ENCODE assay signal across 9 mouse cellular contexts in the genomic region with DNA sequence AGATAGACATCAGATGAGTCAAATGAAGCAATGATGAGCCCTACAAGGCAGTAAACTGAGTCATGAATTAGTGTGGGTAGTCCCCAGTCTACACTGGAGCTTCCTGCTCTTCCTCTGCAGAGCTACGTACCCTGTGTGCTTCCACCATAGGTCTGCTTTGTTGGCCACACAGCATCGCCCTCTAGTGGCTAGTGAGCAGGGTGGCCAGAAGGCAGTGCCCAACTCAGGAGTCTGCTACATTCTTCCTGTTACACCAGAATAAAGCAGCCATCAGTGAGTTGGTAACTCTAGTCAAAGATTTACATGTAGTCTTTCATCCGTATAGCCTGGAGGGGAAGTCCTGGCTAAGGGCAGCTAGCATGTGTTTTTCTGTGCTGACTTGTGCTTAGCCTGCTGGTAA. TPM values are rescaled to one million over a fixed set of nuclear protein-coding genes. Genes with fewer than 3 reads are reported as not detected.
A peak's percentile ranks its signal among the peaks of the same experiment; 100 is the strongest.
DNase-seq lines count a peak whose midpoint lies in the region; ATAC-seq lines count a peak whose summit lies in the region.
"Had no signal": no experiment of that assay in that cellular context is flagged by ENCODE, and none has a peak within 500 bp of the region (broad histone marks: within the 10 kb centered on the region; RNA-seq: fewer than 3 reads in every experiment).

No protein-coding gene starts in this region.

- H3K9ac ChIP-seq in kidney, embryonic 14.5 days (ENCODE audit: low read depth, low read length), result no peak overlapping the region
- H3K9ac ChIP-seq in liver, embryonic 15.5 days, result no peak overlapping the region
- H3K9ac ChIP-seq in neural tube, embryonic 11.5 days (ENCODE audit: low read length), result no peak overlapping the region
- H3K9ac ChIP-seq: neural tube, embryonic 12.5 days had no signal

- no peaks in the 10 kb centered on the region for H3K27me3 ChIP-seq in kidney, embryonic 14.5 days (ENCODE audit: control insufficient read depth, insufficient read depth, low read length)
- H3K27me3 ChIP-seq in liver, embryonic 15.5 days, result no peaks in the 10 kb centered on the region
- no peaks in the 10 kb centered on the region for H3K27me3 ChIP-seq in neural tube, embryonic 11.5 days (ENCODE audit: control insufficient read depth, insufficient read depth, low read length)
- H3K27me3 ChIP-seq: neural tube, embryonic 12.5 days had no signal

- peak overlapping the region; percentile 55; the same call in 1 of the 2 replicates for H3K27ac ChIP-seq in kidney, embryonic 14.5 days (ENCODE audit: low read depth, low read length)
- H3K27ac ChIP-seq in liver, embryonic 15.5 days (replicated peaks), result no peak overlapping the region
- no peak overlapping the region for H3K27ac ChIP-seq in neural tube, embryonic 11.5 days (ENCODE audit: low read depth, low read length)
- H3K27ac ChIP-seq: neural tube, embryonic 12.5 days had no signal

- peaks cover 16% of the 10 kb centered on the region for H3K4me1 ChIP-seq in kidney, embryonic 14.5 days (ENCODE audit: control insufficient read depth, insufficient read depth, low read length)
- peaks cover 34% of the 10 kb centered on the region for H3K4me1 ChIP-seq in liver, embryonic 15.5 days (replicated peaks)
- no peaks in the 10 kb centered on the region for H3K4me1 ChIP-seq in neural tube, embryonic 11.5 days (ENCODE audit: control insufficient read depth, insufficient read depth, low read length)

- no peak overlapping the region for H3K4me3 ChIP-seq in kidney, embryonic 14.5 days (ENCODE audit: low read length)
- H3K4me3 ChIP-seq in liver, embryonic 15.5 days (replicated peaks), result no peak overlapping the region
- H3K4me3 ChIP-seq in neural tube, embryonic 11.5 days (ENCODE audit: low read depth, low read length), result no peak overlapping the region
- H3K4me3 ChIP-seq: neural tube, embryonic 12.5 days had no signal

- WGBS in kidney, embryonic 14.5 days, result 22% methylated on average over 3 of the region's 3 CpGs
- WGBS in liver, embryonic 15.5 days (ENCODE audit: insufficient replicate concordance), result 27% methylated on average over 3 of the region's 3 CpGs
- WGBS in neural tube, embryonic 11.5 days, result 27% methylated on average over 3 of the region's 3 CpGs

- peaks cover 63% of the 10 kb centered on the region for H3K36me3 ChIP-seq in kidney, embryonic 14.5 days (ENCODE audit: control insufficient read depth, insufficient read depth, low read length)
- H3K36me3 ChIP-seq in liver, embryonic 15.5 days (replicated peaks), result peaks cover 42% of the 10 kb centered on the region
- peaks cover 36% of the 10 kb centered on the region for H3K36me3 ChIP-seq in neural tube, embryonic 11.5 days (ENCODE audit: control insufficient read depth, insufficient read depth, low read length)

- no peak overlapping the region for H3K4me2 ChIP-seq in kidney, embryonic 14.5 days (replicated peaks; ENCODE audit: low read depth, low read length)
- H3K4me2 ChIP-seq in liver, embryonic 15.5 days, result no peak overlapping the region
- H3K4me2 ChIP-seq in neural tube, embryonic 11.5 days (ENCODE audit: low read depth), result no peak overlapping the region
- H3K4me2 ChIP-seq: neural tube, embryonic 12.5 days had no signal

- ATAC-seq in kidney, embryonic 14.5 days (ENCODE audit: low FRiP score, low TSS enrichment), result peak; percentile 88
- peak; percentile 41; the same call in 1 of the 2 replicates for ATAC-seq in liver, embryonic 15.5 days (ENCODE audit: insufficient read depth)
- ATAC-seq in neural tube, embryonic 11.5 days (ENCODE audit: insufficient read depth, low FRiP score, low TSS enrichment), result no peak

- H3K9me3 ChIP-seq in kidney, embryonic 14.5 days (ENCODE audit: control insufficient read depth, low read length), result no peaks in the 10 kb centered on the region
- no peaks in the 10 kb centered on the region for H3K9me3 ChIP-seq in liver, embryonic 15.5 days (replicated peaks)
- H3K9me3 ChIP-seq in neural tube, embryonic 11.5 days (ENCODE audit: control insufficient read depth, low read length), result no peaks in the 10 kb centered on the region
- H3K9me3 ChIP-seq: neural tube, embryonic 12.5 days had no signal

- DNase-seq in B cell, adult 2 months, result peak; percentile 81 to 83
- peak; percentile 86 for DNase-seq in adipocyte (ENCODE audit: low spot score)
- DNase-seq in embryo, embryonic 11.5 days (ENCODE audit: low read depth, low spot score), result peak; percentile 51
- DNase-seq in heart, adult 9 months (ENCODE audit: low spot score in 2 of 2), result peak; percentile 58 to 70
- peak; percentile 68 for DNase-seq in neural tube, embryonic 11.5 days (ENCODE audit: low spot score)
- peak; percentile 76 for DNase-seq in testis, postnatal 10 days (ENCODE audit: low spot score)

RNA-seq across cellular contexts. Expression of a gene that starts 24.4 kb away (rescaled TPM):
- 6.0 and 7.2 TPM in 2 replicates for polyA plus RNA-seq in kidney, embryonic 14.5 days (2014; fragmentation: Nextera tagmentation; extraction: Ambion mirVana)
- 1.6 and 2.0 TPM in 2 replicates for polyA plus RNA-seq in liver, embryonic 15.5 days (2015; fragmentation: Nextera tagmentation; extraction: Ambion mirVana)
- polyA plus RNA-seq in neural tube, embryonic 11.5 days (2014; fragmentation: Nextera tagmentation; extraction: Ambion mirVana), result 16.6 and 17.4 TPM in 2 replicates

RNA-seq across cellular contexts. Expression of a gene that starts 25.8 kb away (rescaled TPM):
- 5.0 and 5.7 TPM in 2 replicates for polyA plus RNA-seq in kidney, embryonic 14.5 days (2014; fragmentation: Nextera tagmentation; extraction: Ambion mirVana)
- 0.37 and 0.46 TPM in 2 replicates for polyA plus RNA-seq in liver, embryonic 15.5 days (2015; fragmentation: Nextera tagmentation; extraction: Ambion mirVana)
- 6.6 TPM in 2 replicates for polyA plus RNA-seq in neural tube, embryonic 11.5 days (2014; fragmentation: Nextera tagmentation; extraction: Ambion mirVana)

RNA-seq across cellular contexts. Expression of a gene that starts 55.9 kb away (rescaled TPM):
- 4.5 and 5.0 TPM in 2 replicates for polyA plus RNA-seq in kidney, embryonic 14.5 days (2014; fragmentation: Nextera tagmentation; extraction: Ambion mirVana)
- 0.68 and 0.83 TPM in 2 replicates for polyA plus RNA-seq in liver, embryonic 15.5 days (2015; fragmentation: Nextera tagmentation; extraction: Ambion mirVana)
- 3.2 and 4.4 TPM in 2 replicates for polyA plus RNA-seq in neural tube, embryonic 11.5 days (2014; fragmentation: Nextera tagmentation; extraction: Ambion mirVana)
